Mouse (Mus musculus): ENCODE data around the gene Grid1.

GRCm38 (mm10) chr14:35453702-35454101 is 633.8 kb downstream of the Grid1 start:
- TF ChIP-seq POLR2A (IDR thresholded peaks at IDR 0.05; ENCODE audit: insufficient read length, low read depth), result no peak
- TF ChIP-seq MYOD1 (IDR thresholded peaks at IDR 0.05; ENCODE audit: control insufficient read depth in 1 of 3, insufficient read length in 2 of 3, low read depth in 2 of 3), result no peak
- no peak for TF ChIP-seq MYOG (IDR thresholded peaks at IDR 0.05; ENCODE audit: control insufficient read depth in 1 of 3, insufficient read depth in 1 of 3, insufficient read length in 2 of 3, low read depth in 2 of 3)
- TF ChIP-seq TCF3 (IDR thresholded peaks at IDR 0.05; ENCODE audit: insufficient read length, low read depth), result no peak
- TF ChIP-seq POLR2AphosphoS2 (IDR thresholded peaks at IDR 0.05; ENCODE audit: insufficient read length, low read depth), result no peak
- no peak for TF ChIP-seq TCF12 (IDR thresholded peaks at IDR 0.05; ENCODE audit: insufficient read depth, poor library complexity, severe bottlenecking)
- TF ChIP-seq MAX (IDR thresholded peaks at IDR 0.05; ENCODE audit: low read depth), result no peak

Measured in myocyte (in vitro differentiated cells).